Mouse (Mus musculus) lung, postnatal 0 days (tissue): ENCODE measurements around the gene Elf2.

ENCODE experiments used
- CTCF ChIP-seq: IDR thresholded peaks from 2 replicates; pipeline ENCODE4 v1.5.1; 2016; ENCODE audit warnings: antibody characterized with exemption, mild to moderate bottlenecking
- EP300 ChIP-seq: IDR thresholded peaks from 2 replicates; pipeline ENCODE4 v1.6.1; 2016; ENCODE audit warnings: antibody characterized with exemption, mild to moderate bottlenecking, control low read depth

- TF ChIP-seq CTCF (peak; percentile 22), EP300 (no peak)
Measured at GRCm38 (mm10) chr3:51204441-51204840, 136.0 kb downstream of the Elf2 start.
